ENCODE assay signal across 9 mouse cellular contexts in the genomic region with DNA sequence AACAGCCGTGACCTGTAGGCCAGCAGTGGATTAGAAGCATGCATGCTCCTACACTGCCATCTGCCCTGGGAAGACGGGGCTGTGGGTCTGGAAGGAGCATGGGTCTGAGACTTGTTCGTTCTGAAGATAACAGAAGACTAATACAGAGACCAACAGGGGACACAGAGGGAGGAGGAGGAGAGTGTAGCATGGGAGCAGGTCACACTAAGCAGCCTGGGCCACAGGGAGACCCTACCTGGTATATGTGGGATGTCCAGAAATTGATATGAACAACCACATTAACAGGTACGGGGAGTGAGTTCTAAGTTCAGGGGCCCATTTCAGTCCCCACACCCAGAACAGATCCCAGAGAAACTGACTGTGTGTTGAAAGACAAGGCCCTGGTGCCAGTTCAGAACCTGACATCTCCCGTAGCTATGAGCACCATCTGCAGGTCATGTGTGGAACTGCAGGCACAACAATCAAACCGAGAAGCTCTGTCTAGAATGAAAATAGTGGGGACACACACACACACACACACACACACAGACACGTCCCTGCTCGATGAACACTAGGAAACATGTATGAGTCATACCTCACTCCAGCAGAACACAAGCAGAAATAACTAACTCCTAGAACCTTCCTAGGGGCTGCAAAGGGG.
DNase-seq lines count a peak whose midpoint lies in the region; ATAC-seq and TF ChIP-seq lines count a peak whose summit lies in the region.
"Had no signal": no experiment of that assay in that cellular context is flagged by ENCODE, and none has a peak within 500 bp of the region (broad histone marks: within the 10 kb centered on the region; RNA-seq: fewer than 3 reads in every experiment).

No protein-coding gene starts in this region.

- H3K9ac ChIP-seq in forebrain, embryonic 12.5 days, result no peak overlapping the region
- H3K9ac ChIP-seq in kidney, postnatal 0 days (ENCODE audit: low read depth, low read length), result no peak overlapping the region
- H3K9ac ChIP-seq in liver, embryonic 11.5 days (ENCODE audit: low read depth, low read length), result no peak overlapping the region
- H3K9ac ChIP-seq: liver, embryonic 15.5 days had no signal

- no peak overlapping the region for H3K4me2 ChIP-seq in forebrain, embryonic 12.5 days
- H3K4me2 ChIP-seq in kidney, postnatal 0 days (ENCODE audit: low read length), result no peak overlapping the region
- H3K4me2 ChIP-seq in liver, embryonic 11.5 days, result no peak overlapping the region
- H3K4me2 ChIP-seq: liver, embryonic 15.5 days had no signal

- TF ChIP-seq POLR2A in olfactory bulb, adult 2 months (IDR thresholded peaks at IDR 0.05; ENCODE audit: insufficient read depth, low read depth, low read length), result no peak

- peaks cover 4% of the 10 kb centered on the region for H3K4me1 ChIP-seq in forebrain, embryonic 12.5 days
- H3K4me1 ChIP-seq in kidney, postnatal 0 days (replicated peaks; ENCODE audit: insufficient read depth, low read length), result no peaks in the 10 kb centered on the region
- H3K4me1 ChIP-seq in liver, embryonic 11.5 days (replicated peaks; ENCODE audit: control insufficient read depth, insufficient read depth, low read length), result no peaks in the 10 kb centered on the region
- peaks cover 7% of the 10 kb centered on the region for H3K4me1 ChIP-seq in olfactory bulb, adult 2 months (ENCODE audit: control insufficient read depth, insufficient read depth, low read length)
- H3K4me1 ChIP-seq: liver, embryonic 15.5 days had no signal

- peaks cover 4% of the 10 kb centered on the region; the same call in 1 of the 2 replicates for H3K27me3 ChIP-seq in forebrain, embryonic 12.5 days
- no peaks in the 10 kb centered on the region; the same call in 1 of the 2 replicates for H3K27me3 ChIP-seq in kidney, postnatal 0 days (ENCODE audit: insufficient read depth, low read length)
- H3K27me3 ChIP-seq in liver, embryonic 11.5 days (replicated peaks; ENCODE audit: control insufficient read depth, insufficient read depth, low read length), result no peaks in the 10 kb centered on the region
- H3K27me3 ChIP-seq: liver, embryonic 15.5 days had no signal

- no peaks in the 10 kb centered on the region for H3K36me3 ChIP-seq in forebrain, embryonic 12.5 days (replicated peaks)
- H3K36me3 ChIP-seq in kidney, postnatal 0 days (ENCODE audit: insufficient read depth, low read length), result no peaks in the 10 kb centered on the region
- no peaks in the 10 kb centered on the region for H3K36me3 ChIP-seq in liver, embryonic 11.5 days (ENCODE audit: control insufficient read depth, insufficient read depth, low read length)
- H3K36me3 ChIP-seq: liver, embryonic 15.5 days had no signal

- H3K9me3 ChIP-seq in forebrain, embryonic 12.5 days, result no peaks in the 10 kb centered on the region
- no peaks in the 10 kb centered on the region for H3K9me3 ChIP-seq in kidney, postnatal 0 days (replicated peaks; ENCODE audit: low read length)
- no peaks in the 10 kb centered on the region for H3K9me3 ChIP-seq in liver, embryonic 11.5 days (ENCODE audit: control insufficient read depth, low read length)
- H3K9me3 ChIP-seq: liver, embryonic 15.5 days had no signal

- peak; percentile 91 for TF ChIP-seq CTCF in kidney, postnatal 0 days (IDR thresholded peaks at IDR 0.05; ENCODE audit: low read depth)
- TF ChIP-seq CTCF in olfactory bulb, adult 2 months (IDR thresholded peaks at IDR 0.05; ENCODE audit: insufficient read depth, low read depth, low read length), result peak; percentile 41; the same call in 1 of the 2 replicates

- peak overlapping the region; percentile 33; the same call in 1 of the 2 replicates for H3K27ac ChIP-seq in forebrain, embryonic 12.5 days
- no peak overlapping the region for H3K27ac ChIP-seq in kidney, postnatal 0 days
- H3K27ac ChIP-seq in liver, embryonic 11.5 days (ENCODE audit: low read depth, low read length), result no peak overlapping the region
- H3K27ac ChIP-seq in olfactory bulb, adult 2 months (ENCODE audit: insufficient read depth, low read depth, low read length), result peak overlapping the region; percentile 11; the same call in 1 of the 2 replicates
- H3K27ac ChIP-seq: liver, embryonic 15.5 days had no signal

- peak; percentile 62 for DNase-seq in 416B (ENCODE audit: low read depth)
- peak; percentile 73 for DNase-seq in ES-CJ7 (ENCODE audit: low read depth, low spot score)
- DNase-seq in c-Kit-positive CD71-positive TER-119-positive erythroid progenitor cells, embryonic 14.5 days (ENCODE audit: low spot score), result peak; percentile 39
- DNase-seq in kidney, postnatal 0 days (ENCODE audit: low spot score), result peak; percentile 69
- peak; percentile 46 for DNase-seq in liver, embryonic 11.5 days (ENCODE audit: low spot score)
- peak; percentile 41 to 65 for DNase-seq in urinary bladder, postnatal 36 days (ENCODE audit: low spot score in 2 of 2)

- WGBS in forebrain, embryonic 12.5 days, result 35% methylated on average over 8 of the region's 8 CpGs
- 43% methylated on average over 8 of the region's 8 CpGs for WGBS in kidney, postnatal 0 days
- 28% methylated on average over 8 of the region's 8 CpGs for WGBS in liver, embryonic 11.5 days
- WGBS in olfactory bulb, adult 2 months, result 33% methylated on average over 8 of the region's 8 CpGs

- no peak overlapping the region for H3K4me3 ChIP-seq in forebrain, embryonic 12.5 days (replicated peaks)
- H3K4me3 ChIP-seq in kidney, postnatal 0 days (replicated peaks; ENCODE audit: low read depth, low read length), result no peak overlapping the region
- no peak overlapping the region for H3K4me3 ChIP-seq in liver, embryonic 11.5 days (ENCODE audit: low read depth, low read length)
- no peak overlapping the region for H3K4me3 ChIP-seq in olfactory bulb, adult 2 months (ENCODE audit: insufficient read depth, low read depth, low read length)
- H3K4me3 ChIP-seq: liver, embryonic 15.5 days had no signal

- peak; percentile 44 for ATAC-seq in forebrain, embryonic 12.5 days (ENCODE audit: low FRiP score)
- no peak for ATAC-seq in kidney, postnatal 0 days (replicated peaks; ENCODE audit: low FRiP score, low read depth)
- no peak for ATAC-seq in liver, embryonic 11.5 days (replicated peaks; ENCODE audit: low FRiP score)

Comparison
In these comparisons a context has a peak if more than half of its experiments do, and no peak if none do; other contexts are left out.
1. H3K27ac ChIP-seq: peak in forebrain, embryonic 12.5 days (single experiment) and olfactory bulb, adult 2 months (single experiment); none in kidney, postnatal 0 days (single experiment) and liver, embryonic 11.5 days (single experiment).
2. Peak in every context shown above with its lines, with median percentiles within 50 percentile points of each other: DNase-seq.